In genomic region chr19:46529601-46530448, GRCm38 (mm10) we compare ENCODE assay signal across 8 mouse cellular contexts. TPM values are rescaled to one million over a fixed set of nuclear protein-coding genes. Genes with fewer than 3 reads are reported as not detected.
DNase-seq lines count a peak whose midpoint lies in the region; ATAC-seq and TF ChIP-seq lines count a peak whose summit lies in the region.

No protein-coding gene starts in this region.

- no peaks in the 10 kb centered on the region for H3K9me3 ChIP-seq in heart, embryonic 10.5 days
- no peaks in the 10 kb centered on the region for H3K9me3 ChIP-seq in MEL (replicated peaks; ENCODE audit: insufficient read depth, low read length)
- no peaks in the 10 kb centered on the region for H3K9me3 ChIP-seq in heart, postnatal 0 days (replicated peaks; ENCODE audit: control insufficient read depth, low read length)
- no peaks in the 10 kb centered on the region for H3K9me3 ChIP-seq in liver, embryonic 14.5 days (ENCODE audit: control insufficient read depth, low read length)

- no peaks in the 10 kb centered on the region for H3K27me3 ChIP-seq in heart, embryonic 10.5 days (ENCODE audit: insufficient read depth, poor library complexity, severe bottlenecking)
- no peaks in the 10 kb centered on the region for H3K27me3 ChIP-seq in MEL (ENCODE audit: control insufficient read depth in 1 of 2, insufficient read depth in 2 of 2, low read length in 2 of 2)
- no peaks in the 10 kb centered on the region for H3K27me3 ChIP-seq in heart, postnatal 0 days (ENCODE audit: control insufficient read depth, insufficient read depth, low read length)
- no peaks in the 10 kb centered on the region for H3K27me3 ChIP-seq in liver, embryonic 14.5 days (ENCODE audit: control insufficient read depth, insufficient read depth, low read length)

- peak overlapping the region; percentile 92 for H3K27ac ChIP-seq in heart, embryonic 10.5 days
- H3K27ac ChIP-seq in MEL (ENCODE audit: control insufficient read depth, low read depth, low read length) = no peak overlapping the region
- H3K27ac ChIP-seq in heart, postnatal 0 days (ENCODE audit: low read depth) = peak overlapping the region; percentile 94
- H3K27ac ChIP-seq in liver, embryonic 14.5 days = no peak overlapping the region

- no peak for TF ChIP-seq CTCF in MEL (IDR thresholded peaks at IDR 0.05 in 2 of 3, conservative IDR thresholded peaks at IDR 0.05 in 1 of 3; ENCODE audit: control insufficient read depth in 1 of 3, insufficient read depth in 1 of 3, low read depth in 2 of 3, low read length in 3 of 3, poor library complexity in 1 of 3, severe bottlenecking in 1 of 3)
- no peak for TF ChIP-seq CTCF in heart, postnatal 0 days (IDR thresholded peaks at IDR 0.05; ENCODE audit: low read depth)
- TF ChIP-seq CTCF in liver, embryonic 14.5 days (IDR thresholded peaks at IDR 0.05; ENCODE audit: low read depth) = no peak

- peaks cover 94% of the 10 kb centered on the region for H3K4me1 ChIP-seq in heart, embryonic 10.5 days
- H3K4me1 ChIP-seq in MEL (ENCODE audit: control insufficient read depth in 1 of 2, insufficient read depth in 2 of 2, low read length in 2 of 2) = peaks cover 12 to 32% of the 10 kb centered on the region in 2 experiments
- H3K4me1 ChIP-seq in heart, postnatal 0 days (ENCODE audit: control insufficient read depth, insufficient read depth) = peaks cover 60% of the 10 kb centered on the region
- peaks cover 22 to 37% of the 10 kb centered on the region in 2 experiments for H3K4me1 ChIP-seq in liver, embryonic 14.5 days (replicated peaks; ENCODE audit: control insufficient read depth in 2 of 2, insufficient read depth in 2 of 2, low read length in 1 of 2)

- ATAC-seq in heart, postnatal 0 days (ENCODE audit: insufficient read depth, low read depth) = no peak
- ATAC-seq in liver, embryonic 14.5 days (ENCODE audit: insufficient read depth) = no peak
- no peak for ATAC-seq in CD4-positive, CD25-positive, alpha-beta regulatory T cell, adult 4 months

- WGBS in heart, embryonic 10.5 days = 10% methylated on average over 13 of the region's 13 CpGs
- WGBS in heart, postnatal 0 days = 29% methylated on average over 13 of the region's 13 CpGs
- WGBS in liver, embryonic 14.5 days (ENCODE audit: insufficient replicate concordance) = 38% methylated on average over 13 of the region's 13 CpGs

- TF ChIP-seq POLR2A in MEL (IDR thresholded peaks at IDR 0.05; ENCODE audit: control insufficient read depth in 1 of 2, insufficient read depth in 1 of 2, low read depth in 1 of 2, low read length in 2 of 2, poor library complexity in 1 of 2) = no peak

- TF ChIP-seq EP300 in MEL (IDR thresholded peaks at IDR 0.05; ENCODE audit: low read depth in 1 of 2, low read length in 2 of 2) = no peak
- no peak for TF ChIP-seq EP300 in heart, postnatal 0 days (IDR thresholded peaks at IDR 0.05; ENCODE audit: low read depth)
- TF ChIP-seq EP300 in liver, embryonic 14.5 days (IDR thresholded peaks at IDR 0.05; ENCODE audit: low read depth) = no peak

- H3K9ac ChIP-seq in MEL (ENCODE audit: control insufficient read depth, low read depth, low read length, poor library complexity, severe bottlenecking) = no peak overlapping the region
- peak overlapping the region; percentile 61 for H3K9ac ChIP-seq in heart, postnatal 0 days (replicated peaks; ENCODE audit: low read depth, low read length)
- no peak overlapping the region for H3K9ac ChIP-seq in liver, embryonic 14.5 days (replicated peaks)

- no peak for DNase-seq in heart, embryonic 10.5 days (ENCODE audit: low spot score)
- no peak for DNase-seq in heart, adult 8-10 months (ENCODE audit: low spot score)
- DNase-seq in MEL (ENCODE audit: low read depth, low spot score) = peak; percentile 10
- DNase-seq in heart, postnatal 0 days (ENCODE audit: low spot score) = no peak
- no peak for DNase-seq in liver, embryonic 14.5 days (ENCODE audit: low read depth in 3 of 3, low spot score in 3 of 3)
- no peak for DNase-seq in cerebellum, adult 8-10 months
- no peak for DNase-seq in right cerebral cortex, postnatal 4 days

- H3K36me3 ChIP-seq in heart, embryonic 10.5 days = no peaks in the 10 kb centered on the region
- H3K36me3 ChIP-seq in MEL (ENCODE audit: control insufficient read depth in 1 of 2, insufficient read depth in 2 of 2, low read length in 2 of 2) = peaks cover 0 to 25% of the 10 kb centered on the region in 2 experiments; a peak in 2 of 4 replicates
- H3K36me3 ChIP-seq in heart, postnatal 0 days (replicated peaks; ENCODE audit: control insufficient read depth, insufficient read depth, low read length) = no peaks in the 10 kb centered on the region
- H3K36me3 ChIP-seq in liver, embryonic 14.5 days (replicated peaks; ENCODE audit: control insufficient read depth, insufficient read depth, low read depth) = no peaks in the 10 kb centered on the region

- peak overlapping the region; percentile 49 for H3K4me3 ChIP-seq in heart, embryonic 10.5 days
- H3K4me3 ChIP-seq in MEL (ENCODE audit: control insufficient read depth in 1 of 2, insufficient read depth in 1 of 2, low read depth in 2 of 2, low read length in 2 of 2) = no peak overlapping the region
- H3K4me3 ChIP-seq in heart, postnatal 0 days (ENCODE audit: low read depth, low read length) = no peak overlapping the region
- H3K4me3 ChIP-seq in liver, embryonic 14.5 days (ENCODE audit: insufficient read depth in 1 of 2, low read depth in 2 of 2, low read length in 2 of 2) = no peak overlapping the region

- peak overlapping the region; percentile 70 for H3K4me2 ChIP-seq in heart, postnatal 0 days (ENCODE audit: low read depth, low read length)
- peak overlapping the region; percentile 71; the same call in 1 of the 2 replicates for H3K4me2 ChIP-seq in liver, embryonic 14.5 days (ENCODE audit: low read depth)

- no peaks in the 10 kb centered on the region; the same call in 1 of the 2 replicates for H3K79me2 ChIP-seq in MEL (ENCODE audit: control insufficient read depth, insufficient read depth, low read length, poor library complexity)

- TF ChIP-seq RAD21 in MEL (IDR thresholded peaks at IDR 0.05; ENCODE audit: low read depth, low read length) = no peak

TF ChIP-seq in MEL, 35 proteins besides CTCF, POLR2A, EP300 and RAD21 (continues in another document):
- TF ChIP-seq GABPA (IDR thresholded peaks at IDR 0.05; ENCODE audit: low read depth, low read length) = no peak
- TF ChIP-seq MXI1 (IDR thresholded peaks at IDR 0.05; ENCODE audit: low read depth, low read length) = no peak
- no peak for TF ChIP-seq TAL1 (IDR thresholded peaks at IDR 0.05; ENCODE audit: low read length)
- no peak for TF ChIP-seq CHD2 (IDR thresholded peaks at IDR 0.05; ENCODE audit: low read length)
- TF ChIP-seq CHD1 (IDR thresholded peaks at IDR 0.05; ENCODE audit: low read depth, low read length) = no peak
- TF ChIP-seq RCOR1 (IDR thresholded peaks at IDR 0.05; ENCODE audit: low read depth, low read length) = no peak
- no peak for TF ChIP-seq TCF12 (IDR thresholded peaks at IDR 0.05; ENCODE audit: low read depth, low read length)
- TF ChIP-seq MAFK (IDR thresholded peaks at IDR 0.05; ENCODE audit: borderline replicate concordance, low read depth, low read length) = no peak
- TF ChIP-seq KAT2A (conservative IDR thresholded peaks at IDR 0.05; ENCODE audit: low read depth, low read length) = no peak
- no peak for TF ChIP-seq ZKSCAN1 (IDR thresholded peaks at IDR 0.05; ENCODE audit: low read depth, low read length)
- no peak for TF ChIP-seq MYC (IDR thresholded peaks at IDR 0.05; ENCODE audit: low read depth, low read length)
- no peak for TF ChIP-seq ZMIZ1 (IDR thresholded peaks at IDR 0.05; ENCODE audit: low read depth, low read length)

RNA-seq across cellular contexts. Expression of gene Trim8, which starts 28.3 kb away (rescaled TPM):
- polyA plus RNA-seq in heart, embryonic 10.5 days (2016; fragmentation: Nextera tagmentation; extraction: Ambion mirVana) = 17.6 and 22.0 TPM in 2 replicates
- total RNA-seq in heart, adult 8-10 months (2022) = 10 to 100 TPM; 31.5 to 38.8 (median 37.6) TPM
- total RNA-seq in MEL (2012; rRNA removed) = 19.1 and 21.2 TPM in 2 replicates
- polyA plus RNA-seq in MEL (2012; ENCODE audit: insufficient read depth in 1 of 2, insufficient read length in 2 of 2, low read depth in 1 of 2, low replicate concordance in 2 of 2, missing spikeins in 1 of 2) = 10 to 100 TPM in 1 of 2 experiments, not detected in 1; 57.2 TPM
- 35.9 and 48.3 TPM in 2 replicates for total RNA-seq in heart, postnatal 0 days (2014; rRNA removed; ENCODE audit: low replicate concordance)
- 14.3 and 14.6 TPM in 2 replicates for polyA plus RNA-seq in heart, postnatal 0 days (2015; fragmentation: Nextera tagmentation; extraction: Ambion mirVana)
- 7.3 and 7.7 TPM in 2 replicates for polyA plus RNA-seq in liver, embryonic 14.5 days (2012; rRNA removed)
- polyA plus RNA-seq in liver, embryonic 14.5 days (2014; fragmentation: Nextera tagmentation; extraction: Ambion mirVana) = 7.5 and 10.1 TPM in 2 replicates
- polyA plus RNA-seq in CD4-positive, CD25-positive, alpha-beta regulatory T cell, adult 4 months (2017; shearing (Covaris generic)) = 10 to 100 TPM; 16.3 to 21.5 TPM

RNA-seq across cellular contexts. Expression of gene Arl3, which starts 43.2 kb away (rescaled TPM):
- 112 and 134 TPM in 2 replicates for polyA plus RNA-seq in heart, embryonic 10.5 days (2016; fragmentation: Nextera tagmentation; extraction: Ambion mirVana)
- 10 to 100 TPM; 31.3 to 56.0 (median 43.5) TPM for total RNA-seq in heart, adult 8-10 months (2022)
- 62.4 and 74.8 TPM in 2 replicates for total RNA-seq in MEL (2012; rRNA removed)
- polyA plus RNA-seq in MEL (2012; ENCODE audit: insufficient read depth in 1 of 2, insufficient read length in 2 of 2, low read depth in 1 of 2, low replicate concordance in 2 of 2, missing spikeins in 1 of 2) = 100 to 1,000 TPM in 1 of 2 experiments, not detected in 1; 123 TPM
- 37.2 and 38.2 TPM in 2 replicates for total RNA-seq in heart, postnatal 0 days (2014; rRNA removed; ENCODE audit: low replicate concordance)
- polyA plus RNA-seq in heart, postnatal 0 days (2015; fragmentation: Nextera tagmentation; extraction: Ambion mirVana) = 79.5 and 80.6 TPM in 2 replicates
- 14.7 and 27.6 TPM in 2 replicates for polyA plus RNA-seq in liver, embryonic 14.5 days (2012; rRNA removed)
- polyA plus RNA-seq in liver, embryonic 14.5 days (2014; fragmentation: Nextera tagmentation; extraction: Ambion mirVana) = 17.1 and 17.6 TPM in 2 replicates
- polyA plus RNA-seq in CD4-positive, CD25-positive, alpha-beta regulatory T cell, adult 4 months (2017; shearing (Covaris generic)) = 10 to 100 TPM; 29.0 to 34.9 TPM

RNA-seq across cellular contexts. Expression of gene Sfxn2, which starts 43.3 kb away (rescaled TPM):
- 14.2 and 14.5 TPM in 2 replicates for polyA plus RNA-seq in heart, embryonic 10.5 days (2016; fragmentation: Nextera tagmentation; extraction: Ambion mirVana)
- total RNA-seq in heart, adult 8-10 months (2022) = 1 to 10 TPM; 2.2 to 4.9 (median 2.7) TPM
- 16.1 and 20.3 TPM in 2 replicates for total RNA-seq in MEL (2012; rRNA removed)
- polyA plus RNA-seq in MEL (2012; ENCODE audit: insufficient read depth in 1 of 2, insufficient read length in 2 of 2, low read depth in 1 of 2, low replicate concordance in 2 of 2, missing spikeins in 1 of 2) = 10 to 100 TPM; 21.2 to 36.6 TPM
- total RNA-seq in heart, postnatal 0 days (2014; rRNA removed; ENCODE audit: low replicate concordance) = 4.2 and 5.9 TPM in 2 replicates
- polyA plus RNA-seq in heart, postnatal 0 days (2015; fragmentation: Nextera tagmentation; extraction: Ambion mirVana) = 4.6 and 5.1 TPM in 2 replicates
- polyA plus RNA-seq in liver, embryonic 14.5 days (2012; rRNA removed) = 5.8 and 7.4 TPM in 2 replicates
- polyA plus RNA-seq in liver, embryonic 14.5 days (2014; fragmentation: Nextera tagmentation; extraction: Ambion mirVana) = 15.0 and 15.9 TPM in 2 replicates
- polyA plus RNA-seq in CD4-positive, CD25-positive, alpha-beta regulatory T cell, adult 4 months (2017; shearing (Covaris generic)) = 10 to 100 TPM in 1 of 2 experiments, 1 to 10 TPM in 1; 6.2 to 13.4 TPM

Comparison
In these comparisons a context has a peak if more than half of its experiments do, and no peak if none do; other contexts are left out.
1. H3K27ac ChIP-seq: peak in heart, embryonic 10.5 days (single experiment) and heart, postnatal 0 days (single experiment); none in MEL (single experiment) and liver, embryonic 14.5 days (single experiment).